8 mouse cellular contexts compared by ENCODE assay signal in the genomic region with DNA sequence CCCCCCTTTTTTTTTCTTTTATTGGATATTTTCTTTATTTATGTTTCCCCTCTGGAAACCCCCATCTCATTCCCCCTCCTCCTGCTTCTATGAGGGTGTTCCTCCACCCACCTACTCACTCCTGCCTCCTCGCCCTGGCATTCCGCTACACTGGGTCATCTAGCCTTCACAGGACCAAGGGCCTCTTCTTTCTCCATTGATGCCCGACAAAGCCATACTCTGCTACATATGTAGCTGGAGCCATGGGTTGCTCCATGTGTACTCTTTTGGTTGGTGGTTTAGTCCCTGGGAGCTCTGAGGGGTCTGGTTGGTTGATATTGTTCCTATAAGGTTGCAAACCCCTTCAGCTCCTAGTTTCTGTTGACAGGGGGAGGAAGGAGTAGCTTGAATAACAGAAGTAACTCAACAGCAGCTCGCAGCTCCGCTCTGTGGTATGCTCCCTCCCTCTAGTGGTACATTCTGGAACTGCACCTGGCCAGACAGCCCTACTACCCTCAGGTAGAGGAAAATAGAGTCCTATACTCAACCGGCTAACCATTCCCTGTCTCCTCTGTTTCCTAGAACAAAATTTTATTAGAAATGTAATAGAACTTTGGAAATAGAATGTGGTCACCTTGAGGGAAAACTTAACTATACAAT. TPM values are rescaled to one million over a fixed set of nuclear protein-coding genes. Genes with fewer than 3 reads are reported as not detected.
A peak's percentile ranks its signal among the peaks of the same experiment; 100 is the strongest.
DNase-seq lines count a peak whose midpoint lies in the region; ATAC-seq and TF ChIP-seq lines count a peak whose summit lies in the region.

No protein-coding gene starts in this region.

- intact Hi-C loops in gastrocnemius, adult 2 months (cut with DNase I) = no loop called here

- peak; percentile 78 for DNase-seq in ZHBTc4 (ENCODE audit: low read depth, low spot score)
- DNase-seq in cerebellum, postnatal 36 days = peak; percentile 77 to 79
- peak; percentile 78 for DNase-seq in gastrocnemius, adult 2 months
- DNase-seq in left cerebral cortex, adult 8-10 months (ENCODE audit: low spot score in 2 of 2) = peak; percentile 41 to 63
- DNase-seq in right cerebral cortex, postnatal 25 days = peak; percentile 77
- peak; percentile 42 to 88 for DNase-seq in urinary bladder, postnatal 4 days (ENCODE audit: low spot score in 2 of 2)

- peak; percentile 82 for ATAC-seq in inflammation-experienced regulatory T-cells, adult 6 months
- peak; percentile 91 for ATAC-seq in megakaryocyte-erythroid progenitor cell, adult 5-6 weeks (replicated peaks; ENCODE audit: low FRiP score, low TSS enrichment, poor library complexity, severe bottlenecking)

- peak; percentile 99 for TF ChIP-seq CTCF in gastrocnemius, adult 2 months (IDR thresholded peaks at IDR 0.05)

- no peak overlapping the region for H3K27ac ChIP-seq in gastrocnemius, adult 2 months

- no peak overlapping the region for H3K4me3 ChIP-seq in gastrocnemius, adult 2 months

RNA-seq across cellular contexts. Expression of a gene that starts 38.2 kb away (rescaled TPM):
- 1 to 10 TPM; 7.4 to 9.0 TPM for total RNA-seq in gastrocnemius, adult 2 months (2021)
- polyA plus RNA-seq in inflammation-experienced regulatory T-cells, adult 6 months (2017; shearing (Covaris generic)) = under 1 TPM; 0.18 to 0.59 (median 0.30) TPM
- 100 to 1,000 TPM; 194 to 206 (median 201) TPM for total RNA-seq in left cerebral cortex, adult 8-10 months (2022)
- total RNA-seq in megakaryocyte-erythroid progenitor cell, adult 5-6 weeks (2014; fragmentation: Nextera tagmentation) = 18.5 and 19.3 TPM in 2 replicates
- 35.0 and 35.8 TPM in 2 replicates for total RNA-seq in megakaryocyte-erythroid progenitor cell, adult 5-6 weeks (2017)

Comparison
In these comparisons a context has a peak if more than half of its experiments do, and no peak if none do; other contexts are left out.
1. RNA of a gene that starts 38.2 kb away (total RNA-seq): 194 to 206 TPM in left cerebral cortex, adult 8-10 months; 18.5 to 35.8 TPM in megakaryocyte-erythroid progenitor cell, adult 5-6 weeks and 7.4 to 9.0 TPM in gastrocnemius, adult 2 months; every median in the first group is over 4 times any median in the second.
2. Peak in every context shown above with its lines, with median percentiles within 50 percentile points of each other: DNase-seq.